Mouse (Mus musculus): Measurements from ENCODE around the gene Fbxw4.

GRCm38 (mm10) chr19:45542061-45542460 lies 118.1 kb downstream of the Fbxw4 start:
- no peak for TF ChIP-seq CTCF (IDR thresholded peaks at IDR 0.05; ENCODE audit: low read depth, low read length)
- TF ChIP-seq GATA1 (IDR thresholded peaks at IDR 0.05; ENCODE audit: borderline replicate concordance, low read length), result no peak
